Mouse (Mus musculus) neutrophil, adult 5-6 weeks (primary cell): ENCODE results near the gene Olfr888. TPM values are rescaled to one million over a fixed set of nuclear protein-coding genes. Genes with fewer than 3 reads are reported as not detected.

Source experiments
- ATAC-seq: fragments of 151-379, 151-347 bp; 2 replicates; pipeline ENCODE4 v1.8.0; 2017; ENCODE audit warnings: mild to moderate bottlenecking, moderate TSS enrichment; ENCODE audit not compliant: insufficient number of reproducible peaks, poor library complexity, low FRiP score, severe bottlenecking; ENCODE audit errors: extremely low read depth
- total RNA-seq: library from RNA; stranded (forward); fragments of 200-1000 nt; gene quantifications from 2 replicates; pipeline ENCODE4 v1.2.3, GENCODE M21; 2017

The Olfr888 gene
- total RNA-seq, result not detected in 2 replicates

DNA sequence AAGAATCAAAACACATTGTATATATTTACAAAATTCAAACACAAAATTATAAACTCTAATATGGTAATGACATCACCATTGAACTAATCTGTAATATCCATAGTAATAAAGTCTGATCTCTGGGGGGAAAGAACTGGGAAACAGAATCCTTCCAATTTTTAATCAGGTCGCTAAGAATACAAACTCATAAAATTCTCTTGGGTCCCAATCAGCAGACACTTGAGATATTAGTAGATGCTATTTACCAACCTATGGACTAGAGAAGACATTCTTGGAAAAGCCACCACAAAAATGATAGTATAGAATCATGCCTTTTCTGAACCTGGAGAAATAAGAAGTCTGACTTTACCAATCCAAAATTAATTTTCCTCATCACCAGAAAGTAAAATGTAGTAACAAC lies at the start of gene Olfr888:
Gene Olfr888, plus strand, starts transcription at position 301 of the 400 bp plus-strand sequence.
- no peak for ATAC-seq

DNA sequence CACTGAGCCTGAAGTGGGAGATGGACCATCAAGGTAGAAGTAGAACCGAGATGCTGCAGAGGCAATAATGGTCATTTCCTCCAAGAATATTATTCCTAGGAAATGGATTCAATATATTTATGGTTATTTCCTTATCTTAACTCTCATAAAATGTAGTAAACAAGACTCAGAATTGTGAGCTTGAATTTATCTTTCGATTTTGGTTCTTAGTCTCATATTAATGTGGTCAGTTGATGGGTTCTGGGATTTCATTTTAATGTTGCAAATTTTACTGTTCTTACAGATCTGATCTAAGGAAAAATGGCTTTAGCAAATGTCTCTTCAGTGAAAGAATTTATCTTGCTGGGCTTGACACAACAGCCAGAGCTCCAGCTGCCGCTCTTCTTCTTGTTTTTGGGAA lies 46.9 kb upstream of the Olfr888 start, which contains the start of gene Olfr885:
Gene Olfr885, plus strand, starts transcription at position 301 of the 400 bp plus-strand sequence.
- no peak for ATAC-seq

DNA sequence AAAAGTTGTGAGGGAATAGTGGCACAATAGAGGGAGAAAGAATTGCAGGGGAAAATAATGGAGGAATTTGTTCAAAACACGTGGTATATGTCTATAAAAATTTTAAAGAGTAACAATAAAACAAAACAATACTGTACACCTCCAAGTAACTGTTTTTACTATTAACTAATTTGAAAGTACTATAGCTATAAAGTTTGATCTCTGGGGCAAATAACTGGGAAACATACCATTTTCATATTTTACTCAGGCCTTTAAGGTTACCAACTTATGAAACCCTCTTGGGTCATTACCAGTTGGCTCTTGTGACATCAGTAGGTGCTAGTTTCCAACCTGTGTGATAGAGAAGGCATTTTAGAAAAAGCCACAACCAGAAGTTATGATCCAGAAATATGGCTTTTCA lies 24.2 kb upstream of the Olfr888 start, which contains the start of gene Olfr887:
Gene Olfr887, plus strand, starts transcription at position 301 of the 400 bp plus-strand sequence.
- ATAC-seq, result no peak

DNA sequence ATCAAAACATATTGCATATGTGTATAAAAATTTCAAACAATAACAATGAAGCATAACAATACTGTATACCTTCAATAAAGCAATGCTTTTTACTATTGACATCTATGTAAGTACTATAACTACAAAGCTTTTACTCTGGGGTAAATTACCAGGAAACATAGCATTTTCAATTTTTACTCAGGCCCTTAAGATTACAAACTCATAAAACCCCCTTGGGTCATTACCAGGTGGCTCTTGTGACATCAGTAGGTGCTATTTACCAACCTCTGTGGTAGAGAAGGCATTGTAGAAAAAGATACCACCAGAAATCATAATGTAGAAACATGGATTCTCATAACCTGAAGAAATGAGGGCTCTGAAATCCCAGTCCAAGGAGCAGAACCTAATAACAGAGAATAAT lies 7.0 kb downstream of the Olfr888 start, which contains the start of gene Olfr889:
Gene Olfr889, plus strand, starts transcription at position 301 of the 400 bp plus-strand sequence.
- ATAC-seq, result no peak

DNA sequence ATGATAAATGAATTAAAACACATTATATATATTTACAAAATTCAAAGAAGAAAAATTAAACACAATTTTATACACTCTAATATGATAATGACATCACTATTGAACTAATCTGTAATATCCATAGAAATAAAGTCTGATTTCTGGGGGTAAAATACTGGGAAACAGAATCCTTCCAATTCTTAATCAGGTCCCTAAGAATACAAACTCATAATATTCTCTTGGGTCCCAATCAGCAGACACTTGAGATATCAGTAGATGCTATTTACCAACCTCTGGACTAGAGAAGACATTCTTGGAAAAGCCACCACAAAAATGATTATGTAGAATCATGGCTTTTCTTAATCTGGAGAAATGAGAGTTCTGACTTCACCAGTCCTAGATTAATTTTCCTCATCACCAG lies 34.3 kb downstream of the Olfr888 start, which contains the start of gene Olfr890:
Gene Olfr890, plus strand, starts transcription at position 301 of the 400 bp plus-strand sequence.
- ATAC-seq, result no peak

Other genes with a start within 250 kb of the Olfr888 start
- gene Olfr145, start 211.4 kb upstream of the Olfr888 start, total RNA-seq, result 0.12 TPM in 1 of 2 replicates, not detected in the other
- 0.47 TPM in 1 of 2 replicates, not detected in the other for gene Olfr878, start 190.3 kb upstream of the Olfr888 start, total RNA-seq
- gene Olfr881, start 116.3 kb upstream of the Olfr888 start, total RNA-seq, result not detected in 2 replicates
- gene Olfr883, start 82.3 kb upstream of the Olfr888 start, total RNA-seq, result not detected in 2 replicates
- gene Olfr884, start 61.6 kb upstream of the Olfr888 start, total RNA-seq, result not detected in 2 replicates
- not detected in 2 replicates for gene Olfr885, start 46.8 kb upstream of the Olfr888 start, total RNA-seq
- gene Olfr887, start 24.1 kb upstream of the Olfr888 start, total RNA-seq, result not detected in 2 replicates
- gene Olfr889, start 7.1 kb downstream of the Olfr888 start, total RNA-seq, result not detected in 2 replicates
- 0.12 TPM in 1 of 2 replicates, not detected in the other for gene Olfr890, start 34.4 kb downstream of the Olfr888 start, total RNA-seq
- not detected in 2 replicates for gene Olfr891, start 72.7 kb downstream of the Olfr888 start, total RNA-seq
- 0.12 TPM in 1 of 2 replicates, not detected in the other for gene Olfr893, start 100.2 kb downstream of the Olfr888 start, total RNA-seq
- gene Olfr894, start 109.9 kb downstream of the Olfr888 start, total RNA-seq, result not detected in 2 replicates
- not detected in 2 replicates for gene Olfr143, start 144.6 kb downstream of the Olfr888 start, total RNA-seq
- gene Olfr895, start 159.7 kb downstream of the Olfr888 start, total RNA-seq, result not detected in 2 replicates
- gene Olfr896-ps1, start 183.0 kb downstream of the Olfr888 start, total RNA-seq, result not detected in 2 replicates
- not detected in 2 replicates for gene Olfr25, start 220.9 kb downstream of the Olfr888 start, total RNA-seq
- gene Olfr898, start 240.3 kb downstream of the Olfr888 start, total RNA-seq, result not detected in 2 replicates